Mouse (Mus musculus): ENCODE results near the gene Slc35e3. TPM values are rescaled to one million over a fixed set of nuclear protein-coding genes. Genes with fewer than 3 reads are reported as not detected.

Slc35e3 gene
- total RNA-seq, 1 experiment from 2014 or later, result 17.0 TPM

GRCm38 (mm10) chr10:117697561-117698115 is 48.5 kb downstream of the Slc35e3 start:
- DNase-seq, result no peak

DNA sequence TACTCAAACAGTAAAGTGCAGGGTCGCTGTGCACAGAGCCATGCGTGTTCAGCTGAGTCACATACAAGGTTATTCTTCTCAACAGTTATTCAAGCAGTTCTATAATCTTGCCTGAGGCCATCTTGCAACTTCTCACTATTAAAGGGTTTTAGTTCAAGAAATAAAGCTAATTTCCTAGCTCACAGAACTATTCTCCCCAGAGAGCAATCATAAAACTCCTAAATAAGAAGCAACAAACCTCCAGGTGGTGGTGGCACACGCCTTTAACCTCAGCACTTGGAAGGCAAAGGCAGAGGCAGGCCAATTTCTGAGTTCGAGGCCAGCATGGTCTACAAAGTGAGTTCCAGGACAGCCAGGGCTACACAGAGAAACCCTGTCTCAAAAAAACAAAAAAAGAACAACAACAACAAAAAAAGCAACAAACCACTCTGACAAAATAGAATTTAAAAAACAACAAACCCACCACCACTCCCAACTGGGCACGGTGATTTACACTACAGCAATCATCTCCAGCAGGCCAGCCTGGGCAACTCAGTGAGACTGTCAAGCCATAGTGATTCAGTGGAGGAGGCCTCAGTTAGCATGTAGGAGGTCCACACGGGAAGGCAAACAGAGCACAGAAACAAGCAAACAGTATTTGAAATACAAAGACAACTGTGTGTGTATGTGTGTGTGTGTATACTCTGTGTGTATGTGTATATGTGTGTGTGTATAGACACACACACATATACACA is 49.2 kb downstream of the Slc35e3 start:
- no peak for DNase-seq

- no peak for DNase-seq
Measured at GRCm38 (mm10) chr10:117696021-117696826, 49.9 kb downstream of the Slc35e3 start.

- DNase-seq, result no peak
Measured at GRCm38 (mm10) chr10:117695605-117696004, 50.6 kb downstream of the Slc35e3 start.

DNA sequence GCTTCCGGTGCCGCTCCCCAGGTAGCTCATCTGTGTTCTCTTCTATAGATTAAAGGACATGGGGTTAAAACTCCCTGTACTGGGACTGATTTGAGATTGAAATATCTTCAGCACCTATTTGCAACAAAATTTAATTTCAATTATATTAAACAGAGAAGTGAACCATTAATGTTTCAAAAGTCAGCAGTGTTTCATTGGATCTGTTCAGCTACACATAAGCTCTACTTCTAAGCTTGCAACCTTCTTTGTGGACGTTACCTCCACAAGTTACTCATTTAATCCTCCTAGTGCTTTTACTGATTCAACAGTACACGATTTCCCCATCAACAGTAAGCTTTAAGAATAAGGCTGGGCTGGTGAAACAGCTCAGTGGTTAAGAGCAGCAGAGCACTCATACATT is 51.1 kb downstream of the Slc35e3 start:
- DNase-seq, result no peak

DNA sequence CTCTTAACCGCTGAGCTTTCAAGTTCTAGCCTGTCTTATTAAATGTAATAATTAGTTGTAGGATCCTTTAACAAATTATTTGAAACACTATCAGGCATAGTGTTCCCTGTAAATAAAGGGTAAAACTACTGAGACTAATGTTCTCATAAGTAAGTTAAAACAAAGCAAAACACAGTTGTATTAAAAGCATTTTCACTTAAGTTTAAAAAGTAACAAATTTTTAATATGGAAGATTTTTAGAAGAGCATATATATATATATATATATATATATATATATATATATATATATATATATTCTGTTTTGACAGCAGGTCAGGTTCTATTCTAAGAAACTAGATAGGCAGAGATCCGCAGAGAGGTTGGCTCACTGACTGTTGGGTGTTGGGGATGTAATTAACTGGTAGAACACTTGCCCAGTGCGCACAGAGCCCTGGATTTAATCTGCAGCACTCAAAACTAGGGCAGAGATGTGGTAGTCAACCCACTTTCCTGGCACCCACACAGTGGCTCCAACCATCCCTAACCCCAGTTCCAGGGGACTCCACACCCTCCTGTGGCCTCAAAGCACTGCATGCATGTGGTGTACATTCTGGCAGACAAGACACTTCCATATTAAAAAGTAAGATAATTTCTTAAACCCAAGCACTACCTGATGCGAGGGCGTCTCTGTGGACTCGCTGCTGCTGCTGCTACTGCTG is 51.8 kb downstream of the Slc35e3 start:
- no peak for DNase-seq

DNA sequence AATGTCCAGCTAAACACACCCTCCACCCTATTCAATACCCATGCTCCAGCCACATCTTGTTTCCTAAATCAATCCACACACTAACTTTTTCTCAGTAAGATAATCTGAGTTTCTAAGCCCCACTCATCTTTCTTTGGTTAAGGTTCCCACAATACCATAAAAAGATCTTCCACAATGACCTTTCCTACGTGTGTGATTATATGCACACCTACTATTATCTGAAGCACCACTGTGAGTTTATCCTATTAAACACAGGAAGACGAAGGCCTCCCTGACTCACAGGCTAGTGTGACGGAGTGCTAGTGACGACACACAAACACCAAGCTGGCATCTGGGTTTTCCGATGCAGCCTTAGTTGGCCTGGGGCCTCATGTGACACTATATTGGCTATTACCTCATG is 53.2 kb downstream of the Slc35e3 start:
- DNase-seq, result no peak

DNA sequence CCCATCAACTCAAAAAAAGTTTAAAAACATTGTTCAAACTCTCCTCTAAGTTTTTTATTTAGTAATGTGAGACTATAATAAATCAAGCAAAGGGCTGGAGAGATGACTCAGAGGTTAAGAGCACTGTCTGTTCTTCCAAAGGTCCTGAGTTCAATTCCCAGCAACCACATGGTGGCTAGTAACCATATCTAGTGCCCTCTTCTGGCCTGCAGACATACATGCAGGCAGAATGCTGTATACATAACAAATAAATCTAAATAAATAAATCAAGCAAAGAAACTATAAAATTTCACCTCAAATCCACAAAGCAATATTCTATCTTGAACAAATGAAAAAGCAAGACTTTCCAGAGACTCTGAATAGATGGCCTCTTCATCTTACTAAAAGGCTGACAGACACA is 54.0 kb downstream of the Slc35e3 start:
- no peak for DNase-seq

- no peak for DNase-seq
Measured at GRCm38 (mm10) chr10:117691389-117691968, 54.7 kb downstream of the Slc35e3 start.

- DNase-seq, result no peak
Measured at GRCm38 (mm10) chr10:117690770-117691296, 55.3 kb downstream of the Slc35e3 start.

- no peak for DNase-seq
Measured at GRCm38 (mm10) chr10:117690101-117690352, 56.1 kb downstream of the Slc35e3 start.

- no peak for DNase-seq
Measured at GRCm38 (mm10) chr10:117689297-117690100, 56.7 kb downstream of the Slc35e3 start.

GRCm38 (mm10) chr10:117688204-117689151 is 57.7 kb downstream of the Slc35e3 start:
- no peak for DNase-seq

GRCm38 (mm10) chr10:117687577-117687976 is 58.6 kb downstream of the Slc35e3 start:
- no peak for DNase-seq

- no peak for DNase-seq
Measured at GRCm38 (mm10) chr10:117687018-117687417, 59.1 kb downstream of the Slc35e3 start.

DNA sequence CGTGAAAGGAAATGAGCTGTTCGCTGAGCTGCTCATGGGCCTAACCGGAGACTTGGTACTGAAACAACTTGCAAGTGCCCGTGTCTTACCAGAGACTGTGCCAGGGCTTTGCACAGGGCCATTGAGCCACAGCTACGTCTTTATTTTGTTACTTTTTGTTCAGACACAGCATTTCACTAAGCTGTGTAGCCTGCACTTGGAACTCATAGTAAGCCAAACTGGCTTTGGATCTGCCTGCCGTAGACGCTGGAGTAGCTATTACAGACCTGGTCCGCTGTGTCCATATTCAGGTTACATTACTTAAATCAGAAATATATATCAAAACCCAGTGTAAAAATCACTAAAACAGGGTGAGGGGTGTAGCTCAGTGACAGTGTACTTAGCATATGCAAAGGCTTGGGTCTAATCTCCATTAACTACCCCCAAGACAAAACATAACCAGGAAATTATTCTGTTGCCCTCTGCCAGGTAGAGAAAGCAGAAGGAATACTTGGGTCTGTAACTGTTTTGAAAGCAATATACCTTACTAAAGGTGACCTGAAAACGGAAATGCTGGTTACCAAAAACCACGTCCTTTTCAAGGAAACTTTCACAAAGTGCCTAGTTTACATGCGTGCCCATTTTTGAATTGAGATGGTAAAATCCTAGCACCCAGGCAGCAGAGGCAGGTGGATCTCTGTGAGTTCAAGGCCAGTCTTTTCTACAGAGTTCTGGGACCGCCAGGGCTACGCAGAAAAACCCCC is 60.1 kb downstream of the Slc35e3 start:
- no peak for DNase-seq

DNA sequence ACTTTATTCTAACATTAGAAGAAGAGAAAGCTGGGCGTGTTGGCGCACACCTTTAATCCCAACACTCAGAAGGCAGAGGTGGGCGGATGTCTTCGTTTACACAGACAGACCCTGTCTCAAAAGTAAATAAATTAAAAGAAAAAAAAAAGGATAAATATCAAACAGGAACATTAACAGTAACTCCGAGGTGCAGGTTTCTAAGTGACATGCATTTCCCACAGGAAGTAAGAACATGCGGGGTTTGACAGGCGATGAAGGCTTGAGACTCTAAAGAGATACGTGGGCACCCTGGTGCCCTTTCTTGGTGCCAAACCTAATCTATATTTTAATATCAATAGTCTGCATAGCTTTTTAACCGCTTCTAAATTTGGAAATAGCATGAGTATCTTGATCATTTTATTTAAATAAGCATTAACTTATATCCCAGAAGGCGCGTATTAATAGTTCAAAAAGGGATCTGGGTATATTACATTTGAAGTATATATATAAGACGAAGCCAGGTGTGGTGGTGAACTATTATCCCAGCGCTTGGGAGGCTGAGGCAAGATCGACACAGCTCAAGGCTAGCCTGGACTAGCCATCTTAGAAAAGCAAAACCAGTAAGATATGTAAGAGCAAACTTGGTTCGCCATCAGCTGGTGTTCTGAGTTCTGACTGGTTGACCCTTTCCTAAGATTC is 60.9 kb downstream of the Slc35e3 start:
- DNase-seq, result no peak

GRCm38 (mm10) chr10:117684298-117685170 is 61.6 kb downstream of the Slc35e3 start:
- DNase-seq, result no peak

Measured in adrenal gland, postnatal 25 days (tissue).